ENCODE assay signal across 8 mouse cellular contexts in genomic region chr17:84185581-84186450, GRCm38 (mm10). TPM values are rescaled to one million over a fixed set of nuclear protein-coding genes. Genes with fewer than 3 reads are reported as not detected.
A peak's percentile ranks its signal among the peaks of the same experiment; 100 is the strongest.
DNase-seq lines count a peak whose midpoint lies in the region; ATAC-seq lines count a peak whose summit lies in the region.

No protein-coding gene starts in this region.

- DNase-seq in CD4-positive, CD25-positive, alpha-beta regulatory T cell, adult 2 months (ENCODE audit: low read depth, low spot score): peak; percentile 83
- DNase-seq in adrenal gland, adult 2 months: peak; percentile 78
- DNase-seq in forebrain, embryonic 14.5 days (ENCODE audit: low spot score): peak; percentile 70
- DNase-seq in liver, embryonic 13.5 days: peak; percentile 70
- peak; percentile 72 for DNase-seq in urinary bladder, postnatal 14 days (ENCODE audit: low spot score)

- H3K27me3 ChIP-seq in forebrain, embryonic 14.5 days (replicated peaks; ENCODE audit: control insufficient read depth, insufficient read depth, low read length): 0 out of 2 replicates have a peak, but pooled peaks cover 3% of the 10 kb centered on the region
- H3K27me3 ChIP-seq in hindbrain, embryonic 15.5 days: peaks cover 16% of the 10 kb centered on the region
- H3K27me3 ChIP-seq in liver, embryonic 13.5 days: no peaks in the 10 kb centered on the region
- H3K27me3 ChIP-seq in neural tube, embryonic 13.5 days: peaks cover 46% of the 10 kb centered on the region

- H3K9ac ChIP-seq in forebrain, embryonic 14.5 days (ENCODE audit: low read length): peak overlapping the region; percentile 75
- H3K9ac ChIP-seq in hindbrain, embryonic 15.5 days: peak overlapping the region; percentile 53
- H3K9ac ChIP-seq in liver, embryonic 13.5 days: peak overlapping the region; percentile 99
- H3K9ac ChIP-seq in neural tube, embryonic 13.5 days: peak overlapping the region; percentile 83

- ATAC-seq in CD4-positive, CD25-positive, alpha-beta regulatory T cell, adult 4 months: no peak
- ATAC-seq in forebrain, embryonic 14.5 days: no peak
- no peak for ATAC-seq in hindbrain, embryonic 15.5 days (ENCODE audit: low FRiP score, low read depth)
- peak; percentile 2; the same call in 1 of the 2 replicates for ATAC-seq in liver, embryonic 13.5 days (ENCODE audit: low read depth)
- no peak for ATAC-seq in neural tube, embryonic 13.5 days (ENCODE audit: low read depth)

- under 1% methylated on average over 99 of the region's 108 CpGs for WGBS in forebrain, embryonic 14.5 days
- under 1% methylated on average over 103 of the region's 108 CpGs for WGBS in hindbrain, embryonic 15.5 days
- WGBS in liver, embryonic 13.5 days (ENCODE audit: insufficient replicate concordance): under 1% methylated on average over 96 of the region's 108 CpGs
- WGBS in neural tube, embryonic 13.5 days: under 1% methylated on average over 93 of the region's 108 CpGs

- no peaks in the 10 kb centered on the region for H3K9me3 ChIP-seq in forebrain, embryonic 14.5 days (replicated peaks; ENCODE audit: control insufficient read depth, low read length)
- H3K9me3 ChIP-seq in hindbrain, embryonic 15.5 days: no peaks in the 10 kb centered on the region
- no peaks in the 10 kb centered on the region for H3K9me3 ChIP-seq in liver, embryonic 13.5 days (replicated peaks)
- H3K9me3 ChIP-seq in neural tube, embryonic 13.5 days: no peaks in the 10 kb centered on the region

- peak overlapping the region; percentile 81 for H3K27ac ChIP-seq in forebrain, embryonic 14.5 days (ENCODE audit: low read depth, low read length)
- peak overlapping the region; percentile 79 for H3K27ac ChIP-seq in hindbrain, embryonic 15.5 days (replicated peaks)
- H3K27ac ChIP-seq in liver, embryonic 13.5 days: peak overlapping the region; percentile 91
- H3K27ac ChIP-seq in neural tube, embryonic 13.5 days (replicated peaks): peak overlapping the region; percentile 91

- H3K4me3 ChIP-seq in forebrain, embryonic 14.5 days (ENCODE audit: low read depth, low read length): peak overlapping the region; percentile 53
- H3K4me3 ChIP-seq in hindbrain, embryonic 15.5 days: peak overlapping the region; percentile 46
- H3K4me3 ChIP-seq in liver, embryonic 13.5 days (replicated peaks): peak overlapping the region; percentile 97
- peak overlapping the region; percentile 58 for H3K4me3 ChIP-seq in neural tube, embryonic 13.5 days

- no peaks in the 10 kb centered on the region for H3K36me3 ChIP-seq in forebrain, embryonic 14.5 days (ENCODE audit: control insufficient read depth, insufficient read depth, low read length)
- no peaks in the 10 kb centered on the region for H3K36me3 ChIP-seq in hindbrain, embryonic 15.5 days
- H3K36me3 ChIP-seq in liver, embryonic 13.5 days: peaks cover 30% of the 10 kb centered on the region
- H3K36me3 ChIP-seq in neural tube, embryonic 13.5 days: no peaks in the 10 kb centered on the region

- H3K4me1 ChIP-seq in forebrain, embryonic 14.5 days (ENCODE audit: control insufficient read depth, insufficient read depth, low read length): peaks cover 11% of the 10 kb centered on the region; the same call in 1 of the 2 replicates
- H3K4me1 ChIP-seq in hindbrain, embryonic 15.5 days (replicated peaks): peaks cover 45% of the 10 kb centered on the region
- peaks cover 63% of the 10 kb centered on the region for H3K4me1 ChIP-seq in liver, embryonic 13.5 days (replicated peaks)
- H3K4me1 ChIP-seq in neural tube, embryonic 13.5 days (replicated peaks): peaks cover 63% of the 10 kb centered on the region

- peak overlapping the region; percentile 65 for H3K4me2 ChIP-seq in forebrain, embryonic 14.5 days (ENCODE audit: low read length)
- H3K4me2 ChIP-seq in hindbrain, embryonic 15.5 days: peak overlapping the region; percentile 54
- peak overlapping the region; percentile 96 for H3K4me2 ChIP-seq in liver, embryonic 13.5 days
- peak overlapping the region; percentile 58 for H3K4me2 ChIP-seq in neural tube, embryonic 13.5 days

RNA-seq across cellular contexts. Expression of gene Zfp36l2, which starts 1.9 kb away (rescaled TPM):
- 10 to 100 TPM; 26.9 to 79.1 TPM for polyA plus RNA-seq in CD4-positive, CD25-positive, alpha-beta regulatory T cell, adult 4 months (2017; shearing (Covaris generic))
- 10 to 100 TPM; 53.6 to 87.6 TPM for total RNA-seq in adrenal gland, adult 2 months (2021)
- polyA plus RNA-seq in adrenal gland, adult 2 months (2012; rRNA removed): 159 and 170 TPM in 2 replicates
- 5.6 and 6.2 TPM in 2 replicates for polyA plus RNA-seq in forebrain, embryonic 14.5 days (2014; fragmentation: Nextera tagmentation; extraction: Ambion mirVana)
- 5.1 and 5.3 TPM in 2 replicates for polyA plus RNA-seq in hindbrain, embryonic 15.5 days (2015; fragmentation: Nextera tagmentation; extraction: Ambion mirVana)
- polyA plus RNA-seq in liver, embryonic 13.5 days (2015; fragmentation: Nextera tagmentation; extraction: Ambion mirVana): 8.9 and 10.0 TPM in 2 replicates
- polyA plus RNA-seq in neural tube, embryonic 13.5 days (2015; fragmentation: Nextera tagmentation; extraction: Ambion mirVana): 7.0 and 9.0 TPM in 2 replicates

Comparison
In these comparisons a context has a peak if more than half of its experiments do, and no peak if none do; other contexts are left out.
1. H3K4me3 ChIP-seq: peak in every context shown above with its lines; median percentile 97 in liver, embryonic 13.5 days; 58 in neural tube, embryonic 13.5 days; 53 in forebrain, embryonic 14.5 days; 46 in hindbrain, embryonic 15.5 days.